Mouse (Mus musculus) embryonic fibroblast, embryonic 13.5 days (primary cell): ENCODE measurements around the gene Gm20431.

Experiments used
- CTCF ChIP-seq: IDR thresholded peaks from 2 replicates; pipeline ENCODE4 v1.5.1; 2011; ENCODE audit warnings: mild to moderate bottlenecking, control low read depth, low read length, moderate library complexity, borderline replicate concordance; ENCODE audit not compliant: insufficient read depth
- POLR2A ChIP-seq: IDR thresholded peaks from 2 replicates; pipeline ENCODE4 v1.6.1; 2011; ENCODE audit warnings: low read depth, mild to moderate bottlenecking, control low read depth, low read length, moderate library complexity

- TF ChIP-seq CTCF (no peak), POLR2A (no peak)
Measured at GRCm38 (mm10) chr2:167659847-167660610, 1.3 kb downstream of the Gm20431 start.
